Mouse (Mus musculus): ENCODE data around the gene Slc8a2. TPM values are rescaled to one million over a fixed set of nuclear protein-coding genes. Genes with fewer than 3 reads are reported as not detected.
A peak's percentile ranks its signal among the peaks of the same experiment; 100 is the strongest.

The Slc8a2 gene
- polyA plus RNA-seq, 1 experiment = 1.2 TPM

DNA sequence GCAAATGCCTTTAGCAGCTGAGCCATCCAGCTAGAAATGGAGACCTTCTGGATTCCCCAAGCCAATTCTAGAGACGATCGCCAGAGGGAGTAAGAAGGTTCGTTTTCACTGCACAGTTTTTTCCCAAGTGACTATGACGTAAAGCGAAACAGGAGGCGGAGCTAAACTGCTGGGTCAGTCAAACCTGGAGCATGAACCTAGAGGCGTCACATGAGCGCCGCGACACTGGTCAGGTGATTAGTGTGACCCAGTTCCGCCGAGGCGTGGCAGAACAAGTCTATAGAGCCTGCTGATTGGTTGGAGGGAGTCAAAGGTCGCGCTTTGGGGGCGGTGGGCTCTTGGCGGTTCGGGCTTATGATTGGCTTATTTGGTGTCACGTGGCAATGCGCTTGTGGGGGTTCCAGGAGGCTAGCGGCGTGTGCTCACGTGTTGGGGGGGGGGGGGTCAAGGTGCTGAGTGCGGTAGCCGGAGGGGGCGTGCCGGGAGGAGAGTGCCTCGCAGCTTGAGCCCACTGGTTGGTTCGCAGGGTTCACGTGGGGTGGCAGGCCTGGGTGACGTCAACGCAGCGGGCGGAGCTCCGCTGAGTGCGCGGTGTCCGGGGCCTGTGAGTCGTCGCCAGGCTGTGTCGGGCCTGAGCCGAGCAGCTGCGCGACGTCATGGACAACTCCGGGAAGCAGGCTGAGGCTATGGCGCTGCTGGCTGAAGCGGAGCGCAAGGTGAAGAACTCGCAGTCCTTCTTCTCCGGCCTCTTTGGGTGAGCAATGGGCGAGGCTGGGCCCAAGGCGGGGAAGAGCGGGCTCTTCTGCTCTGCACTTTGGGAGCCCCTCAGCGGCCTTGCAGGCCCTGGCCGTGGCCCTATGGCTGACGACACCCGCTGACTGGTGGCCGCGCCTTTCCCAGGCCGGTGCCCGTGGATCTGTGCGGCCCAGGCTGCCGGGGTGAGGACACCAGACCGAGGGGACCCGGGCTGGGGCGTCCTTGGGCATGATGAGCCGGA, 31.3 kb upstream of the Slc8a2 start, which contains the start of gene Napa:
TSS of gene Napa (plus strand) at position 438 of the 997 bp plus-strand sequence.
- peak; percentile 97 to 100 for DNase-seq (ENCODE audit: low read depth in 1 of 2, low spot score in 2 of 2)
- Histone ChIP-seq H3K27me3 (ENCODE audit: control insufficient read depth, insufficient read depth, low read length) (no peaks in the 10 kb centered on the region), H3K36me3 (ENCODE audit: control insufficient read depth, insufficient read depth, low read length) (no peaks in the 10 kb centered on the region), H3K4me3 (ENCODE audit: extremely low read depth, insufficient read depth, insufficient read length) (peak within 1 kb of the TSS; percentile 86), H3K4me1 (ENCODE audit: control insufficient read depth, insufficient read depth, insufficient read length) (peaks cover 11% of the 10 kb centered on the region; the same call in 1 of the 2 replicates), H3K27ac (ENCODE audit: insufficient read depth, low read length) (peak within 1 kb of the TSS; percentile 92)
- under 1% methylated on average over 64 of the region's 68 CpGs for WGBS
- TF ChIP-seq CTCF (IDR thresholded peaks at IDR 0.05; ENCODE audit: extremely low read depth, insufficient read depth, insufficient read length, insufficient replicate concordance) (peak; percentile 31; the same call in 1 of the 2 replicates), POLR2A (IDR thresholded peaks at IDR 0.05; ENCODE audit: low read depth, low read length) (peak; percentile 94)

DNA sequence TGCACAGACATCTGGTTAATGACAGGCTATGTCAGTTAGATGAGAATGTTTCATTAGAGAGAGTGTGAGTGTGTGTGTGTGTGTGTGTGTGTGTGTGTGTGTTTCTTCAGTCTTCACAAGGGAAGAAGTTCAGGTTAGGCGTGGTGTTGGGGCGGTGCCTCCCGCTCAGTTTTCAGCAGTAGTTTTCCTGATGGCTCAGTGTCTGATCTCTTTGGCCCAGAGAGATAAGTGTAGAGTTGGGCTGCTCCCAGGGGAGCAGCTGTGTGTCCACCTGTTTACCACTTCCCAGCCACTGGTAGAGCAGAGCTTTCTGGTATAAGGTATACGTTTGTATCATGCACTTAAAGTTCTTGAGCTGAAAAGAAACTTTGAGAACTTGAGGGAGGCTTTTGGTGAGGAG, 29.7 kb upstream of the Slc8a2 start:
- H3K4me3 ChIP-seq (ENCODE audit: extremely low read depth, insufficient read depth, insufficient read length) = no peak overlapping the region
- no peak for DNase-seq (ENCODE audit: low read depth in 1 of 2, low spot score in 2 of 2)
- peaks cover 3% of the 10 kb centered on the region; the same call in 1 of the 2 replicates for H3K36me3 ChIP-seq (ENCODE audit: control insufficient read depth, insufficient read depth, low read length)
- 78% methylated on average over 4 of the region's 4 CpGs for WGBS
- H3K4me1 ChIP-seq (ENCODE audit: control insufficient read depth, insufficient read depth, insufficient read length) = peaks cover 11% of the 10 kb centered on the region; the same call in 1 of the 2 replicates
- no peaks in the 10 kb centered on the region for H3K27me3 ChIP-seq (ENCODE audit: control insufficient read depth, insufficient read depth, low read length)
- TF ChIP-seq CTCF (IDR thresholded peaks at IDR 0.05; ENCODE audit: extremely low read depth, insufficient read depth, insufficient read length, insufficient replicate concordance) = no peak
- no peak for TF ChIP-seq POLR2A (IDR thresholded peaks at IDR 0.05; ENCODE audit: low read depth, low read length)
- no peak overlapping the region for H3K27ac ChIP-seq (ENCODE audit: insufficient read depth, low read length)

DNA sequence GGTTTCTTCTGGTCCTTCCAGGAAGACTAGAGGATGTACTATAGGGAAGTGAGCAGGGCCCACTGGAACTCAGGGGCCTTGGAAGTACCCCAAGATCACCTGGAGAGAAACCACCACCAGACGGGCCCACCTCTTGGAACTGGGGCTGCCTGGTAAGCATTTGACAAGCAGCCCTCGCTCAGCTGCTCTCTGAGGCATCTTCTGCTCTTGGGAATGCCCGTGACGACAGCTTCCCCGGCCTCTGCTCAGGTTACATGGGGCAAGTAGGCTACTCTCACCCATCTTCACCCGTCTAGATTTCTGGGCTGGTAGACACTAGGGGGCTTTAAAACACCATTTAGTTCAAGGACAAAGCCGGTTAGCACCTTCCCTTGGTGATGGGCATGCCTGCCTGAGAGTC, 28.5 kb upstream of the Slc8a2 start:
- Histone ChIP-seq H3K4me1 (ENCODE audit: control insufficient read depth, insufficient read depth, insufficient read length) (peaks cover 11% of the 10 kb centered on the region; the same call in 1 of the 2 replicates), H3K36me3 (ENCODE audit: control insufficient read depth, insufficient read depth, low read length) (peaks cover 3% of the 10 kb centered on the region; the same call in 1 of the 2 replicates), H3K27me3 (ENCODE audit: control insufficient read depth, insufficient read depth, low read length) (no peaks in the 10 kb centered on the region), H3K4me3 (ENCODE audit: extremely low read depth, insufficient read depth, insufficient read length) (no peak overlapping the region), H3K27ac (ENCODE audit: insufficient read depth, low read length) (no peak overlapping the region)
- no peak for TF ChIP-seq POLR2A (IDR thresholded peaks at IDR 0.05; ENCODE audit: low read depth, low read length)
- no peak for TF ChIP-seq CTCF (IDR thresholded peaks at IDR 0.05; ENCODE audit: extremely low read depth, insufficient read depth, insufficient read length, insufficient replicate concordance)
- 88% methylated on average over 7 of the region's 7 CpGs for WGBS
- no peak for DNase-seq (ENCODE audit: low read depth in 1 of 2, low spot score in 2 of 2)

DNA sequence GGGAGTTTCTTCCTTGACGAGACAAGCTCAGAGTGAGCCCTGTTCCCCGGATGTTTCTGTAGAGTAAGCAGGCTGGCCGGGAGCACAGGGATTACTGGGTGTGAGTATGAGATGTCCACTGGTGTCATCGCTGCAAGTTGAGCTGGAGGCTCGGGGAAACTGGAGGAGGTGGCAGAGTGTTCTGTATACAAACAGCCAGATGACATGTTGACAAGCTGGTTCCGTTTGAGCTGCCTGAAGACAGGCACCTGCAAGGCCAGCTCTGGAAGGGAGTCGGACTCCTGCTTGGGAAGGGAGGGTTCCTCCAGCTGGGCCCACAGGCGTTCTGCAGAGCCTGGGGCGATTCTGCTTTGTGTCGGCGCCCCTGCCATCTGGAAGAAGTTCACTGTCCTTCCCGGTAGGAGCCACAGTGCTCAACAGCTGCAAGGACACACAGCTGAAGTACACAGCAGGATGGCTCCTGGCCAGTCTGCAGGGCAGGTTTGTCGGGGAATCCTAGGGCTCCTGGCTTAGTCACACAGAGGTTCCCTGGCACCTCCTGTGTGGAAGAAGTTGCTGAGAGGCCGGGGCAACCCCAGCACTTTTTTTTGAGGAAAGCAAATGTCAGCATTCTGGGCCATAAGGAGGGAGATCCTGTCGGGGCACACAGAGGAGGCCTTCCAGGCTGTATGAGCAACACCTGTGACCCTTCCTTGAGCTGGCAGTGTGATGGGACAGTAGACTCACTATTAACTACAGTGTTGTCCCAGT, 27.7 kb upstream of the Slc8a2 start:
- Histone ChIP-seq H3K27me3 (ENCODE audit: control insufficient read depth, insufficient read depth, low read length) (no peaks in the 10 kb centered on the region), H3K27ac (ENCODE audit: insufficient read depth, low read length) (no peak overlapping the region), H3K4me1 (ENCODE audit: control insufficient read depth, insufficient read depth, insufficient read length) (peaks cover 11% of the 10 kb centered on the region; the same call in 1 of the 2 replicates), H3K36me3 (ENCODE audit: control insufficient read depth, insufficient read depth, low read length) (peaks cover 3% of the 10 kb centered on the region; the same call in 1 of the 2 replicates), H3K4me3 (ENCODE audit: extremely low read depth, insufficient read depth, insufficient read length) (no peak overlapping the region)
- WGBS = 92% methylated on average over 15 of the region's 15 CpGs
- DNase-seq (ENCODE audit: low read depth in 1 of 2, low spot score in 2 of 2) = no peak
- no peak for TF ChIP-seq POLR2A (IDR thresholded peaks at IDR 0.05; ENCODE audit: low read depth, low read length)
- TF ChIP-seq CTCF (IDR thresholded peaks at IDR 0.05; ENCODE audit: extremely low read depth, insufficient read depth, insufficient read length, insufficient replicate concordance) = no peak

DNA sequence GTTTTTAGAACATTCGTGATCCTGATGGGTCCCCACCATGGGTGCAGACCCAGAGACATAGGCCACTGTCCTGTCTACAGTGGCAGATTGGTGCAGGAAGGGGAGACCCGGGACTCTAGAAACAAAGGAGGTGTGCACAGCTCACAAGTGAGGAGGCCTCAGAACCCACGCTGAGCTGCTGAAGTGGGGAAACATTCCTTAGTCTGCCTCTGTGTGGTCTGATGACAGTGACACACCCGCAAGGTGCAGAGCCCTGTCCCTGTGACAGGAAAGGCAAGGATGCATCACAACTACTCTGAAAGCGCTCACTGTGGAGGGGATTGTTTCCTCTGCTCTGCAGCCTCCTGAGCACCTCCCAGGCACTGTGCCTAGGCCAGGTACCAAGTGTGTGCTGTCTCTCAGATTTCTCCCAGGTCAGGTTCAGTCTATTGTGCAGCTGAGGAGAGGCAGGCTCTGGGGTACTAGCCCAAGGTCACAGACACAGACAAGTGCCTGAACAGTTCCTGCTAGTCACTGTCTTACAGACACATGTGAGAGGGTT, 26.9 kb upstream of the Slc8a2 start:
- TF ChIP-seq POLR2A (IDR thresholded peaks at IDR 0.05; ENCODE audit: low read depth, low read length) = no peak
- TF ChIP-seq CTCF (IDR thresholded peaks at IDR 0.05; ENCODE audit: extremely low read depth, insufficient read depth, insufficient read length, insufficient replicate concordance) = no peak
- Histone ChIP-seq H3K4me3 (ENCODE audit: extremely low read depth, insufficient read depth, insufficient read length) (no peak overlapping the region), H3K4me1 (ENCODE audit: control insufficient read depth, insufficient read depth, insufficient read length) (peaks cover 11% of the 10 kb centered on the region; the same call in 1 of the 2 replicates), H3K36me3 (ENCODE audit: control insufficient read depth, insufficient read depth, low read length) (peaks cover 5% of the 10 kb centered on the region), H3K27ac (ENCODE audit: insufficient read depth, low read length) (no peak overlapping the region), H3K27me3 (ENCODE audit: control insufficient read depth, insufficient read depth, low read length) (no peaks in the 10 kb centered on the region)
- no peak for DNase-seq (ENCODE audit: low read depth in 1 of 2, low spot score in 2 of 2)
- 90% methylated on average over 5 of the region's 5 CpGs for WGBS

DNA sequence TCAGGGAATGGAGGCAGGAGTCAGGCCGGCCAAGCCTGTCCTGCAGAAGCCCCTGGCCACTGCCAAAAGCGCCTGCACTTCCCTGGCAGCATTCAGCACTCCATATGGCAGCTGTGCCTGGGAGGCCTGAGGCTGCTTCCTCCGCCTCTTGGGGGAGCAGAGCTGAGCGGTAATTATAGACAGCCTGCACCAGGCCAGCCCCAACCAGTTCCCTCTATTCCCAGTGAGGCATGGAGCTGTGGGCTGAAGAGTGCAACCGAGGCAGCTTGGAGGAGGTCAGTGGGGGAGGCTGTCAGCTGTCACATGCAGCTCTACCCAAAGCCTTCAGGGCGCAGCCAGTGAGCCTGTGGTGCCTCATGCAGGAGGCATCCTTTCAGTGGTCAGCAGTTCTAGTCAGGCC, 25.9 kb upstream of the Slc8a2 start:
- no peaks in the 10 kb centered on the region for H3K27me3 ChIP-seq (ENCODE audit: control insufficient read depth, insufficient read depth, low read length)
- H3K36me3 ChIP-seq (ENCODE audit: control insufficient read depth, insufficient read depth, low read length) = peaks cover 9% of the 10 kb centered on the region
- no peak overlapping the region for H3K27ac ChIP-seq (ENCODE audit: insufficient read depth, low read length)
- 85% methylated on average over 6 of the region's 6 CpGs for WGBS
- TF ChIP-seq POLR2A (IDR thresholded peaks at IDR 0.05; ENCODE audit: low read depth, low read length) (no peak), CTCF (IDR thresholded peaks at IDR 0.05; ENCODE audit: extremely low read depth, insufficient read depth, insufficient read length, insufficient replicate concordance) (no peak)
- H3K4me1 ChIP-seq (ENCODE audit: control insufficient read depth, insufficient read depth, insufficient read length) = peaks cover 11% of the 10 kb centered on the region; the same call in 1 of the 2 replicates
- DNase-seq (ENCODE audit: low read depth in 1 of 2, low spot score in 2 of 2) = no peak
- no peak overlapping the region for H3K4me3 ChIP-seq (ENCODE audit: extremely low read depth, insufficient read depth, insufficient read length)
